Mouse (Mus musculus) forebrain, embryonic 13.5 days (tissue): ENCODE data around the gene Sox1. TPM values are rescaled to one million over a fixed set of nuclear protein-coding genes. Genes with fewer than 3 reads are reported as not detected.

Experiments used
- ATAC-seq: fragments of 200-750 bp; cut with Nextera tagmentation; 2 replicates; pipeline ENCODE4 v1.8.0; 2017
- H3K27ac ChIP-seq: fragments of 300-500 bp; sonication (generic); 2 replicates; pipeline ENCODE4 v1.5.1; 2015; ENCODE audit warnings: inconsistent platforms, mild to moderate bottlenecking, moderate library complexity
- H3K27me3 ChIP-seq: fragments of 300-500 bp; sonication (generic); 2 replicates; pipeline ENCODE4 v1.6.1; 2015; ENCODE audit warnings: mild to moderate bottlenecking, inconsistent platforms
- H3K36me3 ChIP-seq: fragments of 300-500 bp; sonication (generic); 2 replicates; pipeline ENCODE4 v1.6.1; 2015; ENCODE audit warnings: mild to moderate bottlenecking, inconsistent platforms; ENCODE audit not compliant: poor library complexity, severe bottlenecking
- H3K4me1 ChIP-seq: fragments of 300-500 bp; sonication (generic); 2 replicates; pipeline ENCODE4 v1.6.1; 2015; ENCODE audit warnings: inconsistent platforms
- H3K4me2 ChIP-seq: fragments of 300-500 bp; sonication (generic); 2 replicates; pipeline ENCODE4 v1.6.1; 2015; ENCODE audit warnings: inconsistent platforms, mild to moderate bottlenecking, moderate library complexity
- H3K4me3 ChIP-seq: fragments of 300-500 bp; sonication (generic); 2 replicates; pipeline ENCODE4 v1.5.1; 2015; ENCODE audit warnings: mild to moderate bottlenecking, inconsistent platforms
- H3K9ac ChIP-seq: fragments of 300-500 bp; sonication (generic); 2 replicates; pipeline ENCODE4 v1.6.1; 2015; ENCODE audit warnings: mild to moderate bottlenecking, inconsistent platforms
- H3K9me3 ChIP-seq: fragments of 300-500 bp; sonication (generic); replicated peaks from 2 replicates; pipeline ENCODE4 v1.6.1; 2016; ENCODE audit warnings: inconsistent platforms
- WGBS: fragments of 180-500 bp; shearing (Covaris S2); methylation state at CpG from one replicate; pipeline ENCODE4 v1.1.7; 2015; 5-methylcytosine and 5-hydroxymethylcytosine counted together
- polyA plus RNA-seq: library from polyadenylated mRNA; unstranded; fragments of >200 nt; fragmentation: Nextera tagmentation; extraction: Ambion mirVana; gene quantifications from 2 replicates; pipeline ENCODE4 v1.2.1, GENCODE M21; 2015

Gene Sox1
- polyA plus RNA-seq, 1 experiment from 2014 or later, result 8.8 TPM

DNA sequence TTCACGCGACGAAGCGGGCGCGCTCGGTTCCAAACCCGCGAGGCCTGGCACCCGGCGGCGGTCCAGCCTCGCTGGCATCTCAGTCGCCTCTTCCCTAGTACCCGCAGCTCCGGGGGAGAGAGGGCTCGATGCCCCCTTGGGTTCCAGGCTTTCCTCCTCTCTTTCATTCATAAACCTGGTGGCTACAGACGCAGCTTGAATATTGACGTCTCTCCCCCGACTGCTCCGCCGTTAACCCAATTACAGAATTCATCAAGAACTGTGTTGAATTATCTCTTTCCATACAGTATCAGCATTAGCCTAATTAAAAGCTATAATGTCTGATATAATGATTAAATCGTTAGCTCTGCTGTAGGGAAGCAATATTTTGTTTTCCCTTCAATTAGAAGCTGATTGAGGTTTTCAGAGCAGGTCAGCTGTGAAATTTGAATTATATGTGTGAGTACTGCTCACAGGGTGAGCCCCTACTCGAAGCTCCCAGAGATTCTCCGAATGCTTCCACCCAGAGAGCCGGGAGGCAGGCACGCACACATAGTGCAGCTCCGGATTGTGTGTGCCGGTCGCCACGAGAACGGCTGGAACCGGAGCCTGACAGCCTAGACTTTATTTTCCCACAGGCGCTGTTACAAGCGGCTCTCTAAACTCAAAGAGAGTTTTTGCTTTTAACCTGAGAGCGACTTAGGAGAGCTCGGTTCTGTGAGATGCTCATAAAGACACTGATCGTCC is 4.3 kb upstream of the Sox1 start:
- Histone ChIP-seq H3K4me3 (peak overlapping the region; percentile 59), H3K4me2 (peak overlapping the region; percentile 88), H3K4me1 (peaks cover 86% of the 10 kb centered on the region), H3K27me3 (peaks cover 48% of the 10 kb centered on the region), H3K9me3 (no peaks in the 10 kb centered on the region), H3K36me3 (no peaks in the 10 kb centered on the region), H3K9ac (peak overlapping the region; percentile 91), H3K27ac (peak overlapping the region; percentile 54)
- WGBS, result 2% methylated on average over 38 of the region's 38 CpGs
- ATAC-seq, result no peak

GRCm38 (mm10) chr8:12391366-12392250 is 3.5 kb upstream of the Sox1 start:
- ATAC-seq, result peak; percentile 39; the same call in 1 of the 2 replicates
- Histone ChIP-seq H3K4me3 (peak overlapping the region; percentile 59), H3K4me1 (peaks cover 80% of the 10 kb centered on the region), H3K36me3 (no peaks in the 10 kb centered on the region), H3K27ac (peak overlapping the region; percentile 54), H3K9me3 (no peaks in the 10 kb centered on the region), H3K4me2 (peak overlapping the region; percentile 88), H3K27me3 (peaks cover 43% of the 10 kb centered on the region), H3K9ac (peak overlapping the region; percentile 91)
- 5% methylated on average over 37 of the region's 37 CpGs for WGBS

- H3K27ac ChIP-seq, result peak overlapping the region; percentile 40
- peak overlapping the region; percentile 88 for H3K4me2 ChIP-seq
These were observed 2.3 kb upstream of the Sox1 start for GRCm38 (mm10) chr8:12392801-12393200.

DNA sequence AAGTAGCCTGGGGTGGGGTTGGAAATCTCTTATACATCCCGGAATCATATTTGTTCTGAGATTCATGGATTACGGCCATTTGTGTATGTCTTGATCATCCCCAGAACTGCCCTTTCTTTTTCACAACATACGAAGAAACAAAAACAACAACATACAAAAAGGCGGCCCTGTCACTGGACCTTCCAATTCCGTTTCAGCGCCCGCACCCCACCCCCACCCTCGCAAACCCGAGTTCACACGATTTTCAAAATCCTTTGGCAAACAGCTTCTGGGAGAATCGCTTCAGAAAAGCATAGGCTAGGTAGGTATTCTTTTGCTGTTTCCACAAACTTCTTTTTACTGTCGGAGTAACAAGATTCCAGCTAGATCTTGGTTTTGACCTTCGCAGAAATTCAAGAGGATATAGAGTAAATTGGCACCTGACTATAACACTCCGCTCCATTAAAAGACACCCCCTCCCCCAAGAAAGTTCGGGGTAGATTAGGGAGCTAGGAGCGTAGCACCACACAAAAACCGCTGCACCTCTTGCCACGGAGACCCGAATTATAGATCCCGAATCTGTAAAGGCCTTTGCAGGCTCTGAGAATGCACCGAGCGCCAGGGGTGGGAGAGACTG is 602 bp upstream of the Sox1 start:
- Histone ChIP-seq H3K4me1 (peaks cover 64% of the 10 kb centered on the region), H3K4me2 (peak overlapping the region; percentile 88), H3K27me3 (peaks cover 21% of the 10 kb centered on the region), H3K9me3 (no peaks in the 10 kb centered on the region), H3K9ac (peak overlapping the region; percentile 73), H3K27ac (peak overlapping the region; percentile 99), H3K36me3 (peaks cover 12% of the 10 kb centered on the region), H3K4me3 (peak overlapping the region; percentile 87)
- WGBS, result 1% methylated on average over 22 of the region's 22 CpGs
- no peak for ATAC-seq

More at GRCm38 (mm10) chr8:12392801-12393200, 2.3 kb upstream of the Sox1 start:
- WGBS, result 20% methylated on average over 1 of the region's 1 CpGs
- peaks cover 70% of the 10 kb centered on the region for H3K4me1 ChIP-seq
- peak overlapping the region; percentile 27 for H3K9ac ChIP-seq
- peaks cover 35% of the 10 kb centered on the region for H3K27me3 ChIP-seq
- no peak for ATAC-seq
- no peak overlapping the region for H3K4me3 ChIP-seq
- no peaks in the 10 kb centered on the region for H3K9me3 ChIP-seq
- peaks cover 11% of the 10 kb centered on the region for H3K36me3 ChIP-seq

DNA sequence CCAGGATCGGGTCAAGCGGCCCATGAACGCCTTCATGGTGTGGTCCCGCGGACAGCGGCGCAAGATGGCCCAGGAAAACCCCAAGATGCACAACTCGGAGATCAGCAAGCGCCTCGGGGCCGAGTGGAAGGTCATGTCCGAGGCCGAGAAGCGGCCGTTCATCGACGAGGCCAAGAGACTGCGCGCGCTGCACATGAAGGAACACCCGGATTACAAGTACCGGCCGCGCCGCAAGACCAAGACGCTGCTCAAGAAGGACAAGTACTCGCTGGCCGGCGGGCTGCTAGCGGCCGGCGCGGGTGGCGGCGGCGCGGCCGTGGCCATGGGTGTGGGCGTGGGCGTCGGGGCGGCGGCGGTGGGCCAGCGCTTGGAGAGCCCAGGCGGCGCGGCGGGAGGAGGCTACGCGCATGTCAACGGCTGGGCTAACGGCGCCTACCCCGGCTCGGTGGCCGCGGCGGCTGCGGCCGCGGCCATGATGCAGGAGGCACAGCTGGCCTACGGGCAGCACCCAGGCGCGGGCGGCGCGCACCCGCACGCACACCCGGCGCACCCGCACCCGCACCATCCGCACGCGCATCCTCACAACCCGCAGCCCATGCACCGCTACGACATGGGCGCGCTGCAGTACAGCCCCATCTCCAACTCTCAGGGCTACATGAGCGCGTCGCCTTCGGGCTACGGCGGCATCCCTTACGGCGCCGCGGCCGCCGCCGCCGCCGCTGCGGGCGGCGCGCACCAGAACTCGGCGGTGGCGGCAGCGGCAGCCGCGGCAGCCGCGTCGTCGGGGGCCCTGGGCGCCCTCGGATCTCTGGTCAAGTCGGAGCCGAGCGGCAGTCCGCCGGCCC is 1.6 kb downstream of the Sox1 start:
- Histone ChIP-seq H3K9me3 (no peaks in the 10 kb centered on the region), H3K27me3 (peaks cover 16% of the 10 kb centered on the region), H3K4me1 (peaks cover 62% of the 10 kb centered on the region), H3K4me3 (peak overlapping the region; percentile 87), H3K27ac (peak overlapping the region; percentile 99), H3K36me3 (peaks cover 12% of the 10 kb centered on the region), H3K9ac (peak overlapping the region; percentile 99), H3K4me2 (peak overlapping the region; percentile 88)
- 0 out of 2 replicates have a peak, but pooled peaks have one; percentile 6 for ATAC-seq
- WGBS, result under 1% methylated on average over 104 of the region's 118 CpGs

DNA sequence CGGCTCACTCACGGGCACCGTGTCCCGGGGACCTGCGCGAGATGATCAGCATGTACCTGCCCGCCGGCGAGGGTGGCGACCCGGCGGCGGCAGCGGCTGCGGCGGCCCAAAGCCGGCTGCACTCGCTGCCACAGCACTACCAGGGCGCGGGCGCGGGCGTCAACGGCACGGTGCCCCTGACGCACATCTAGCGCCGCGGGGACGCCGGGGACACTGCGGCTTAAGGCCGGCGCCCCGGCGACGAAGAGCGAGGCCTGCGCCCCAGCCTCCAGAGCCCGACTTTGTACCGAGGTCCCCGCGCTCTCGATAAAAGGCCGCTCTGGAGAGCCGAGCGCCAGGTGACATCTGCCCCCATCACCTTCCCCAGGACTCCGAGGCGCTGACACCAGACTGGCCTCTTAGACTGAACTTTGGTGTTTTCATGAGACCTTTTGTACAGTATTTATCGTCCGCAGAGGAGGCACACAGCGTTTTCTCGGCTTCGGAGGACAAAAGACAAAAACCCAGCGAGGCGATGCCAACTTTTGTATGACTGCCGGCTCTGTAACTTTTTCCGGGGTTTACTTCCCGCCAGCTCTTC is 2.3 kb downstream of the Sox1 start:
- WGBS, result under 1% methylated on average over 59 of the region's 59 CpGs
- H3K27me3 ChIP-seq, result peaks cover 9% of the 10 kb centered on the region
- no peak for ATAC-seq

GRCm38 (mm10) chr8:12398011-12398945 is 3.2 kb downstream of the Sox1 start:
- peaks cover 12% of the 10 kb centered on the region for H3K36me3 ChIP-seq
- H3K4me1 ChIP-seq, result peaks cover 63% of the 10 kb centered on the region
- H3K27ac ChIP-seq, result peak overlapping the region; percentile 99
- 0 out of 2 replicates have a peak, but pooled peaks cover 2% of the 10 kb centered on the region for H3K27me3 ChIP-seq
- peak overlapping the region; percentile 88 for H3K4me2 ChIP-seq
- ATAC-seq, result no peak
- WGBS, result under 1% methylated on average over 21 of the region's 21 CpGs
- peak overlapping the region; percentile 87 for H3K4me3 ChIP-seq
- H3K9me3 ChIP-seq, result no peaks in the 10 kb centered on the region
- H3K9ac ChIP-seq, result peak overlapping the region; percentile 99

More for the DNA sequence above, 2.3 kb downstream of the Sox1 start:
- Histone ChIP-seq H3K9ac (peak overlapping the region; percentile 99), H3K9me3 (no peaks in the 10 kb centered on the region), H3K27ac (peak overlapping the region; percentile 99), H3K4me1 (peaks cover 62% of the 10 kb centered on the region), H3K4me2 (peak overlapping the region; percentile 88), H3K36me3 (peaks cover 12% of the 10 kb centered on the region), H3K4me3 (peak overlapping the region; percentile 87)

- no peak for ATAC-seq
- H3K36me3 ChIP-seq, result peaks cover 12% of the 10 kb centered on the region
- WGBS, result 2% methylated on average over 5 of the region's 5 CpGs
- H3K4me3 ChIP-seq, result peak overlapping the region; percentile 87
- peaks cover 9% of the 10 kb centered on the region; the same call in 1 of the 2 replicates for H3K27me3 ChIP-seq
- peak overlapping the region; percentile 97 for H3K27ac ChIP-seq
- H3K4me1 ChIP-seq, result peaks cover 61% of the 10 kb centered on the region
- H3K9me3 ChIP-seq, result no peaks in the 10 kb centered on the region
- peak overlapping the region; percentile 88 for H3K4me2 ChIP-seq
- H3K9ac ChIP-seq, result peak overlapping the region; percentile 87
These were observed 4.5 kb downstream of the Sox1 start for GRCm38 (mm10) chr8:12399421-12400205.

DNA sequence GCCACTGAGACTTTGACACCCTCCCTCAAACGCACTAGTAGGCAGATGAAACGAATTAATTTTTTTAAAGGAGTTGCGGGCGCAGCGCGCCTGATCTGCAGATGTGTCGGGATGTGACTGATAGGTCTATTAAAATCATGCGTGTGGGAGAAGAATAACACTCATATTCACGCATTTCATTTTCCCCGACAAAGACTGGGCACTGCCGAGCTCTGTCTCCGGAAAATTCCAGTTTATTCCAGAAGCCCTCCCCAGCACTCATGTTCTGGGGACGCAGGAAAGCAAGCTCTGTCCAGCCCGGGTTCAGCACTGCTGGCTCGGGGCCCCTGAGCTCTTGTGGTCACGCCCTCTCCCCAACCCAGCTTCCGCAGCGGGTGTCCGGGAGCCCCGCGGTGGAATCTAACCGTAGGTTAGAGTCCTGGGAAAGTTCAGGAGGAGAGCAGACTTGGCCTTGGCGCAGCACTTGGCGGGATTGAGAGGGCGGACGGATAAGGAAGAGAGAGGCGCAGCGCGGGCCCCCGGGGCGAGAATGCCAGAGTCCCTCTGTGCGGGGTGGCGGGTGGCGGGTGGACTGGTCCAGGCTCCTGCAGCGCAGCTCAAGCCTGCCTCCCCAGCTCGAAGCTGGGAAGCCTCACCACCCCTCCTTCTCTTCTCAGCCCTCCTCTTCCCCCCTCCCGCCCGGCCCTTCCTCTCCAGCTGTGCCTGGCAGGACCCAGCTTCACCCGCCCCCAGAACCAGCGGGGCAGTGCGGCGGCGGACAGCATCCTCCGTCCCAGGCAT is 5.7 kb downstream of the Sox1 start:
- H3K9ac ChIP-seq, result peak overlapping the region; percentile 87
- peak overlapping the region; percentile 97 for H3K27ac ChIP-seq
- ATAC-seq, result peak; percentile 73
- H3K4me1 ChIP-seq, result peaks cover 55% of the 10 kb centered on the region
- H3K36me3 ChIP-seq, result peaks cover 12% of the 10 kb centered on the region
- H3K4me3 ChIP-seq, result peak overlapping the region; percentile 87
- peaks cover 9% of the 10 kb centered on the region; the same call in 1 of the 2 replicates for H3K27me3 ChIP-seq
- WGBS, result under 1% methylated on average over 42 of the region's 44 CpGs
- no peaks in the 10 kb centered on the region for H3K9me3 ChIP-seq
- H3K4me2 ChIP-seq, result peak overlapping the region; percentile 88
